7 mouse cellular contexts compared by ENCODE assay signal in genomic region chr10:80399191-80399972, GRCm38 (mm10). TPM values are rescaled to one million over a fixed set of nuclear protein-coding genes. Genes with fewer than 3 reads are reported as not detected.
DNase-seq lines count a peak whose midpoint lies in the region; ATAC-seq lines count a peak whose summit lies in the region.

Gene Mbd3 (minus strand): TSS chr10:80399550.

- H3K36me3 ChIP-seq in embryonic facial prominence, embryonic 12.5 days = peaks cover 57% of the 10 kb centered on the region
- peaks cover 30% of the 10 kb centered on the region for H3K36me3 ChIP-seq in limb, embryonic 11.5 days (ENCODE audit: control insufficient read depth, insufficient read depth, low read length)
- H3K36me3 ChIP-seq in midbrain, embryonic 14.5 days (ENCODE audit: control insufficient read depth, insufficient read depth, low read length) = peaks cover 52% of the 10 kb centered on the region

- peak within 1 kb of the TSS; percentile 96 for H3K9ac ChIP-seq in embryonic facial prominence, embryonic 12.5 days
- H3K9ac ChIP-seq in limb, embryonic 11.5 days (ENCODE audit: low read length) = peak within 1 kb of the TSS; percentile 98
- H3K9ac ChIP-seq in midbrain, embryonic 14.5 days (replicated peaks; ENCODE audit: low read length) = peak within 1 kb of the TSS; percentile 89

- H3K4me2 ChIP-seq in embryonic facial prominence, embryonic 12.5 days (replicated peaks) = peak within 1 kb of the TSS; percentile 89
- H3K4me2 ChIP-seq in limb, embryonic 11.5 days (ENCODE audit: low read depth, severe bottlenecking) = peak within 1 kb of the TSS; percentile 87
- H3K4me2 ChIP-seq in midbrain, embryonic 14.5 days (ENCODE audit: low read length) = peak within 1 kb of the TSS; percentile 92

- WGBS in embryonic facial prominence, embryonic 12.5 days = under 1% methylated on average over 68 of the region's 82 CpGs
- WGBS in limb, embryonic 11.5 days = under 1% methylated on average over 80 of the region's 82 CpGs
- WGBS in midbrain, embryonic 14.5 days = under 1% methylated on average over 81 of the region's 82 CpGs

- H3K4me3 ChIP-seq in embryonic facial prominence, embryonic 12.5 days = peak within 1 kb of the TSS; percentile 73
- peak within 1 kb of the TSS; percentile 70 for H3K4me3 ChIP-seq in limb, embryonic 11.5 days (ENCODE audit: low read depth, low read length)
- peak within 1 kb of the TSS; percentile 74 for H3K4me3 ChIP-seq in midbrain, embryonic 14.5 days (replicated peaks; ENCODE audit: low read depth, low read length)

- ATAC-seq in embryonic facial prominence, embryonic 12.5 days (ENCODE audit: insufficient number of reproducible peaks, insufficient read depth, low FRiP score, low TSS enrichment) = peak; percentile 96
- ATAC-seq in limb, embryonic 11.5 days (ENCODE audit: insufficient number of reproducible peaks, low FRiP score, low TSS enrichment, low read depth) = peak; percentile 94
- ATAC-seq in midbrain, embryonic 14.5 days (ENCODE audit: low FRiP score, low TSS enrichment) = peak; percentile 96

- H3K9me3 ChIP-seq in embryonic facial prominence, embryonic 12.5 days = no peaks in the 10 kb centered on the region
- no peaks in the 10 kb centered on the region for H3K9me3 ChIP-seq in limb, embryonic 11.5 days (ENCODE audit: control insufficient read depth, low read length)
- no peaks in the 10 kb centered on the region for H3K9me3 ChIP-seq in midbrain, embryonic 14.5 days (ENCODE audit: control insufficient read depth, low read length)

- H3K4me1 ChIP-seq in embryonic facial prominence, embryonic 12.5 days = peaks cover 21% of the 10 kb centered on the region
- peaks cover 19% of the 10 kb centered on the region for H3K4me1 ChIP-seq in limb, embryonic 11.5 days (ENCODE audit: control insufficient read depth, insufficient read depth, low read length)
- H3K4me1 ChIP-seq in midbrain, embryonic 14.5 days (ENCODE audit: control insufficient read depth, insufficient read depth, low read length) = peaks cover 23% of the 10 kb centered on the region

- no peaks in the 10 kb centered on the region for H3K27me3 ChIP-seq in embryonic facial prominence, embryonic 12.5 days
- H3K27me3 ChIP-seq in limb, embryonic 11.5 days (ENCODE audit: control insufficient read depth, insufficient read depth, low read length) = no peaks in the 10 kb centered on the region
- H3K27me3 ChIP-seq in midbrain, embryonic 14.5 days (ENCODE audit: control insufficient read depth, insufficient read depth, low read length) = no peaks in the 10 kb centered on the region

- H3K27ac ChIP-seq in embryonic facial prominence, embryonic 12.5 days = peak within 1 kb of the TSS; percentile 100
- peak within 1 kb of the TSS; percentile 99 for H3K27ac ChIP-seq in limb, embryonic 11.5 days (replicated peaks; ENCODE audit: low read depth, low read length)
- peak within 1 kb of the TSS; percentile 99 for H3K27ac ChIP-seq in midbrain, embryonic 14.5 days (replicated peaks; ENCODE audit: low read depth, low read length)

- peak; percentile 100 for DNase-seq in adrenal gland, postnatal 25 days
- DNase-seq in heart, adult 11 months = peak; percentile 100
- DNase-seq in kidney, adult 18-20 months = peak; percentile 99
- DNase-seq in limb, embryonic 11.5 days (ENCODE audit: low spot score) = peak; percentile 99
- DNase-seq in midbrain, embryonic 14.5 days = peak; percentile 100
- peak; percentile 98 to 100 for DNase-seq in spleen, adult 18-20 months

RNA-seq across cellular contexts. Expression of gene Mbd3, which starts in this region (rescaled TPM):
- 127 and 139 TPM in 2 replicates for total RNA-seq in adrenal gland, postnatal 25 days (2021)
- 332 and 349 TPM in 2 replicates for polyA plus RNA-seq in embryonic facial prominence, embryonic 12.5 days (2016; fragmentation: Nextera tagmentation; extraction: Ambion mirVana)
- 302 and 337 TPM in 2 replicates for polyA plus RNA-seq in limb, embryonic 11.5 days (2014; fragmentation: Nextera tagmentation; extraction: Ambion mirVana)
- 166 and 208 TPM in 2 replicates for polyA plus RNA-seq in midbrain, embryonic 14.5 days (2014; fragmentation: Nextera tagmentation; extraction: Ambion mirVana)

Comparison
In these comparisons a context has a peak if more than half of its experiments do, and no peak if none do; other contexts are left out.
1. Peak in every context shown above with its lines: DNase-seq, ATAC-seq, H3K4me3 ChIP-seq and H3K27ac ChIP-seq.